Mouse (Mus musculus) bone marrow, adult 2 months (tissue): ENCODE results near the gene Tmem136.

ENCODE experiments used
- CTCF ChIP-seq: fragments of 200-500 bp; IDR thresholded peaks from 2 replicates; pipeline ENCODE4 v1.5.1; 2011; ENCODE audit warnings: low read length, control low read depth; ENCODE audit not compliant: control insufficient read depth, insufficient read depth
- POLR2A ChIP-seq: fragments of 200-500 bp; IDR thresholded peaks from 2 replicates; pipeline ENCODE4 v1.6.1; 2011; ENCODE audit warnings: low read depth, mild to moderate bottlenecking, control low read depth, low read length, borderline replicate concordance; ENCODE audit not compliant: control insufficient read depth

- TF ChIP-seq CTCF (no peak), POLR2A (no peak)
Observed at GRCm38 (mm10) chr9:43132380-43132779, 16.0 kb upstream of the Tmem136 start.
